Mouse (Mus musculus) kidney, adult 2 months (tissue): ENCODE results near the gene Nrap. TPM values are rescaled to one million over a fixed set of nuclear protein-coding genes. Genes with fewer than 3 reads are reported as not detected.

ENCODE experiments used
- DNase-seq: peaks from one replicate; pipeline ENCODE4 v3.0.0; 2021
- H3K27ac ChIP-seq: fragments of 200-500 bp; 2 replicates; pipeline ENCODE4 v1.5.1; 2012; ENCODE audit warnings: low read depth, low read length, control low read depth, inconsistent platforms; ENCODE audit not compliant: insufficient read depth
- H3K27me3 ChIP-seq: fragments of 200-500 bp; replicated peaks from 2 replicates; pipeline ENCODE4 v1.6.1; 2012; ENCODE audit warnings: mild to moderate bottlenecking, moderate library complexity, low read length, inconsistent platforms; ENCODE audit not compliant: control insufficient read depth, insufficient read depth
- H3K36me3 ChIP-seq: fragments of 200-500 bp; 2 replicates; pipeline ENCODE4 v1.6.1; 2012; ENCODE audit warnings: mild to moderate bottlenecking, moderate library complexity, low read length, inconsistent platforms; ENCODE audit not compliant: control insufficient read depth, insufficient read depth
- H3K4me1 ChIP-seq: fragments of 200-500 bp; 2 replicates; pipeline ENCODE4 v1.6.1; 2011; ENCODE audit warnings: low read length; ENCODE audit not compliant: control insufficient read depth, insufficient read depth
- H3K4me3 ChIP-seq: fragments of 200-500 bp; 2 replicates; pipeline ENCODE4 v1.5.1; 2011; ENCODE audit warnings: mild to moderate bottlenecking, low read depth, low read length, control low read depth; ENCODE audit not compliant: insufficient read depth
- CTCF ChIP-seq: fragments of 200-500 bp; conservative IDR thresholded peaks from 2 replicates; pipeline ENCODE4 v1.5.1; 2011; ENCODE audit warnings: low read depth, mild to moderate bottlenecking, control low read depth, low read length, moderate library complexity, mixed read lengths; ENCODE audit not compliant: insufficient read depth, insufficient read length
- POLR2A ChIP-seq: fragments of 200-500 bp; IDR thresholded peaks from one replicate; pipeline ENCODE4 v1.6.1; 2011; ENCODE audit warnings: low read depth, low read length, control low read depth
- WGBS: fragments of 180-500 bp; shearing (Covaris S2); methylation state at CpG from one replicate; pipeline ENCODE4 v1.1.7; 2018; 5-methylcytosine and 5-hydroxymethylcytosine counted together
- polyA plus RNA-seq: library from polyadenylated mRNA; depleted of rRNA; stranded (reverse); fragments of >200 nt; gene quantifications from 2 replicates; pipeline ENCODE4 v1.2.3, GENCODE M21; 2012; rRNA removed

The Nrap gene
- 1.1 and 5.0 TPM in 2 replicates for polyA plus RNA-seq

DNA sequence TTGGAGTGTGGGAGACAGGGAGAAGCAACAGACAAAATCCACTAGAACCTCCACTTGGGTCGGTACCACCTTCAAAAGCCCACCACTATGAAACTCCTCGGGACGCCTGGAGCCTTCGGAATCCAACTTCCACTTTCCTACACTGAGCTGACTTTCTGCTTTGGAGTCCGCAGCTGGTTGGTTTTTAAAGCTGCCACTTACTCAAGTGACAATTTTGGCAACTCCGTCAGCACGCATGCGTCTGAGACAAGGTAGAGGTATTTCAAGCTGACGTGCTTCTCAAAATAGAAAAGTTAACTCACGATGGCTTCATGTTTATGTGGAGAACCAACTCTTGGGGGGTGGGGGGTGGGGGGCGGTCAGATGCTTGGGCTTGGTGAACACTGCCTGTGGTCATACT, at the start of gene Nrap:
TSS of gene Nrap (minus strand) at position 159 of the 400 bp plus-strand sequence.
- H3K27ac ChIP-seq: no peak within 1 kb of the TSS
- no peaks in the 10 kb centered on the region for H3K36me3 ChIP-seq
- TF ChIP-seq CTCF (no peak), POLR2A (no peak)

DNA sequence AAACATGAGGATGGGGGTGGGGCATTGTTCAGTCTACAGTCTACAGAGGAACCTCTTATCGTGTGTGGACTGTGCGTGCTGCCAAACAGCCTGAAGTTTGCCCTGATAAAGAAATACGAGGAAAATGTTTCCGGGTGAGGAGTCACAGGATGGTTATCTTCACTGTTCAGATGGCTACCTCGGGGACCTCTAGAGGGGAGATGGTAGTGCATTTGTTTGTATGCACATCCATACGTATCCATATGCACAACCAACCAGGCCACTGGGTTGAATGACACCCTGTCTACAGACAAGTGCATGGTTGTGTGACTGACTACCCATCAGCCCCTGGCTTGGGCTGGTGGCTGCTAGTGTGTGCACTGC, 49.2 kb upstream of the Nrap start:
- TF ChIP-seq POLR2A: no peak
- TF ChIP-seq CTCF: no peak
- H3K4me1 ChIP-seq: no peaks in the 10 kb centered on the region
- no peak overlapping the region for H3K4me3 ChIP-seq
- no peaks in the 10 kb centered on the region for H3K27me3 ChIP-seq
- H3K36me3 ChIP-seq: no peaks in the 10 kb centered on the region
- H3K27ac ChIP-seq: no peak overlapping the region
- DNase-seq: no peak
- 70% methylated on average over 6 of the region's 6 CpGs for WGBS

More for the DNA sequence above, at the start of gene Nrap:
- 81% methylated on average over 11 of the region's 11 CpGs for WGBS
- no peaks in the 10 kb centered on the region for H3K4me1 ChIP-seq
- no peak within 1 kb of the TSS for H3K4me3 ChIP-seq
- no peaks in the 10 kb centered on the region for H3K27me3 ChIP-seq
- DNase-seq: no peak

DNA sequence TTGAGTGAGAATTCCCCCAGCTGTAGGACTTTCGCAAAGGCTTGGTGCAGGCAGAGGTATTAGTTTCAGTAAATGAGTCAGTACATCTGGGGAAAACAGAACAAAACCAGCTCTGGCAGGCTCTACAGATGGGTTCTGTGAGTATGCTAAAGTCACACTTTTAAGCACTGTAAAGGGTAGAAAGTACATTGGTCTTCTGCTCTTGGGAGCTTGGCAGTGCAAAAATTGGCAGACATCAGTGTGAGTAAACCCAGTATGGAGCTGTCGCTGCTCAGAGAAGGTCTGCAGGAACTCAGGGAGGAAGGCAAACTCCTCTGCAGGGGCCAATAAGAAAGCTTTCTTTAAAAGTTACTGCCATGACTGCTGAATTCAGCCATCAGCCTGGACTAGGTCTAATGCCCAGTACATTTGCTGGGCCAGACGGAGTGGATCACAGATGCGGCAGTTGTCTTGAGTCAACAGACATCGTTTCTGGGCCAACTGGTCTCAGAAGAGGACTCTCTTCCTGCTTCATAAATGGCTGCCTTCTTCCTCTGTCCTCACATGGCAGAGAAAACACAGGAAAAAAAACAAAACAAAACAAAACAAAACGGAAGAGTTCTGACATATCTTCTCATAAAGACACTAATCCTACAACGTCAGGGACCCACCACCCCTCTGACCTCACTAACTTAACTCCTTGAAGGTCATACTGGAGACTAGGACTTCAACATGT, 48.7 kb upstream of the Nrap start:
- DNase-seq: no peak
- H3K27ac ChIP-seq: no peak overlapping the region
- H3K4me1 ChIP-seq: no peaks in the 10 kb centered on the region
- no peak overlapping the region for H3K4me3 ChIP-seq
- H3K36me3 ChIP-seq: no peaks in the 10 kb centered on the region
- WGBS: 66% methylated on average over 7 of the region's 7 CpGs
- TF ChIP-seq CTCF: no peak
- TF ChIP-seq POLR2A: no peak
- H3K27me3 ChIP-seq: no peaks in the 10 kb centered on the region

DNA sequence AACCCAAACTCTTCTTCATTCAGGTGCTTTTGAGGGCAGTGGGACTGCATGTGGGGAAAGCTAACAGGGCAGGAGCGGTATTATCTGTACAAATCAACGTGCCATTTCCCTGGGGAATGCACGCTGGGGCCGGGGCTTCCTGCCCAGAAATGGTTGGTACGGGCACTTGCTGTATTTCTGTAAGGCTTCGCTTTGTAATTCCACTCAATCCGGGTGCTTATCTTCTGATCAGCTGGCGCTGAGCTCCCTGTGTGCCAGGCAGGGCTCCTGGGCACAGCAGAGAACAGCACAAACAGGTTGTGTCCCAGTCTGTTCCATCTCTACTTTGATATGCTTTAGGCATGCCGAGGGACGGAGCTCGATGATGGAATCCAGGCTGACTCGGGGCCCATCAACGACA, 46.5 kb upstream of the Nrap start:
- TF ChIP-seq CTCF: no peak
- TF ChIP-seq POLR2A: no peak
- Histone ChIP-seq H3K4me1 (no peaks in the 10 kb centered on the region), H3K4me3 (no peak overlapping the region), H3K27ac (no peak overlapping the region), H3K27me3 (no peaks in the 10 kb centered on the region), H3K36me3 (no peaks in the 10 kb centered on the region)
- WGBS: 74% methylated on average over 13 of the region's 13 CpGs
- DNase-seq: peak; percentile 27

DNA sequence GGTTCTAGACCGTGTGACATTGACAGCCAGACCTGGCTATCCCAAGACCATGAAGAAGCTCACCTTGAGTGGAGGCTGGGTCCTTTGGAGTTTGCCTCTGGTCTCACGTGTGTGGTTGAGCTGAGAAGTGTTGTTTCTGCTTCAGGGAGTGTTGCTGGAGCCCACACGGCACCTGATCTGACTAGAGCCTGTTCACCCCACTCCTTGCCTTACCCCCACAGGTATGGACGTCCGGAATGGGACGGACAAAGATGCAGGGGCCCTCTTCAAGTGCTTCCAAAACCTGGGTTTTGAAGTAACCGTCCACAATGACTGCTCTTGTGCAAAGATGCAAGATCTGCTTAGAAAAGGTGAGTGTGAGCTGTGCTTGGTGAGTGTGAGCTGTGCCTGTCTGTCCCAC, 43.7 kb upstream of the Nrap start:
- no peak for DNase-seq
- Histone ChIP-seq H3K27ac (no peak overlapping the region), H3K36me3 (no peaks in the 10 kb centered on the region), H3K4me1 (no peaks in the 10 kb centered on the region), H3K27me3 (no peaks in the 10 kb centered on the region), H3K4me3 (no peak overlapping the region)
- no peak for TF ChIP-seq CTCF
- TF ChIP-seq POLR2A: no peak
- WGBS: 90% methylated on average over 7 of the region's 7 CpGs

DNA sequence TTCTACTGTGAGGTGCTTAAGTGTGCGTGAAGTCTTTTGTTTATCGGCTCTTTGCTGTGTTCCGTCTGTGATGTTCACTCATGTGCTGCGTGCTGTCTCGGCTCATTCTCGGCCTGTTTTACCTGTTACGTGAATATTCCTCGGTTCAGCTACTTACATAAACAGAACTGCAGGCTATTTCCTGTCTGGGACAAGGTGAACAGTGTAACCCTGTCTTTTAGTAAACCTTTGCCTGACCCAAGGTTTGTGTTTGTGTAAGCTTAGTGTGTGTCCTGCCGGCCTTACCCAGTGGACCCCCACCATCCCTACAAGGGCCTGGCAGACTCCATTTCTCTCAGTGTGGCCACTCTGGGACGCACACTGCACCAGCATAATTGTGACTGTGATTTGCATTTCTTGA, 42.9 kb upstream of the Nrap start:
- Histone ChIP-seq H3K27me3 (no peaks in the 10 kb centered on the region), H3K4me1 (no peaks in the 10 kb centered on the region), H3K27ac (no peak overlapping the region), H3K36me3 (no peaks in the 10 kb centered on the region), H3K4me3 (no peak overlapping the region)
- no peak for TF ChIP-seq CTCF
- TF ChIP-seq POLR2A: no peak
- no peak for DNase-seq
- WGBS: 66% methylated on average over 10 of the region's 10 CpGs

DNA sequence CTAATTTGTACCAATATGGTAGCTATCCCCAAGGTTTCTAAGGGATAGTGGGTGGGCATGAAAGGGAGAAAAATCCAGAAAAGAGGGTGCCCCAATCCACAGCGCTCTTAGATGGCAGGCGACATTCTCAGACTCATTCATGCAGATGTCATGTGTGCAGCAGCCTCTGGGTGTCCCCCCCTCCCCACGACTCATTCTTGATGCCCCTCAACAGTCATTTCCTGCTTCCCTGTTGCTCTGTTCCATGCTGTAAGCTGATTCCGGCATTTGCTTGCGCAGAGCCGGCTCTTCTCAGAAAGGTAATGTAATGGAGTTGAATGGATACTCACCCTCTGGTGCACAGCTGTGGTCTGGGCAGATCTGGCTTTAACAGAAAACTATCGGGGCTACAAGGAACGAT, 40.5 kb upstream of the Nrap start:
- TF ChIP-seq POLR2A (no peak), CTCF (no peak)
- Histone ChIP-seq H3K27me3 (no peaks in the 10 kb centered on the region), H3K36me3 (no peaks in the 10 kb centered on the region), H3K27ac (no peak overlapping the region), H3K4me1 (0 out of 2 replicates have a peak, but pooled peaks cover under 1% of the 10 kb centered on the region), H3K4me3 (no peak overlapping the region)
- DNase-seq: no peak
- WGBS: 70% methylated on average over 8 of the region's 8 CpGs
